Mouse (Mus musculus): ENCODE data around the gene Tead4. TPM values are rescaled to one million over a fixed set of nuclear protein-coding genes. Genes with fewer than 3 reads are reported as not detected.

Tead4 gene
- total and polyA plus RNA-seq, 3 experiments: not detected

DNA sequence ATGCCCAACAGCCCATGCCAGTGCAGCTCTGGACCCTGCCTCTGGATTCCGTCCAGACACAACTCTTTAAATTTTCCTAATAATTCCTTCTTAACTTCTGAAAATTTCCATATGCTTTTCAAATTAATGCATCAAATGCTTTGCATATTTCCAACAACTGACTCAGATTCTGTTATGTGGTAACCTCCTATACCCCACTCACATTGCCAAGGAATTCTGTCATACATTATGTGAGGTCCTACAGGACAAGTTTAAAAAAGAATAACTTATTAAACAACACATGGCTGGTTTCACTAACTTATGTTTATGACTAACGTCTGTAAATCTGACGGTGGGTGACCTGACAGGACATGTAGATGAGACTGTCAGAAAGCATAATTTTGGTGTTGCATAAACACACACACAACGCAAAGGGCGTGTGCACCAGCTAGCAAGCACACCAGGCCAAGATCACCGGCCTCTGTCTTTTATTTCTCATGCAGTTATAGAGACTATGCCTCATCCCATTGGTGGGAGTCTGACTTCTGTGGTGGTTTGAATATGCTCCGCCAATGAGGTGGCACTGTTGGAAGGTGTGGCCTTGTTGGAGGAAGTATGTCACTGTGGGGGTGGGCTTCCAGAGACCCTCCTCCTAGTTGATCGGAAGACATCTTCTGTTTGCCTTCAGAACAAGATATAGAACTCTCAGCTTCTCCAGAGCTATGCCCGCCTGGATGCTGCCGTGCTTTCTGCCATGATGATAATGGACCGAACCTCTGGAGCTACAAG, 41.5 kb upstream of the Tead4 start:
- peaks cover 0 to 22% of the 10 kb centered on the region in 2 experiments for H3K36me3 ChIP-seq (replicated peaks in 1 of 2; ENCODE audit: control insufficient read depth in 1 of 2, insufficient read depth in 1 of 2, low read length in 1 of 2)
- no peak overlapping the region for H3K4me2 ChIP-seq (ENCODE audit: insufficient read depth, low read depth, poor library complexity, severe bottlenecking)
- H3K27ac ChIP-seq (ENCODE audit: insufficient read depth, low read depth): no peak overlapping the region
- dilution Hi-C loops (cut with MboI; ENCODE audit: extremely low pct_ligation_motif_present, extremely low pct_unique_long_range_greater_than_20kb, low sequenced_read_pairs) (no loop called here), in situ Hi-C loops (cut with MboI; ENCODE audit: low pct_ligation_motif_present, low pct_unique_long_range_greater_than_20kb, low sequenced_read_pairs) (no loop called here)
- no peak for DNase-seq (ENCODE audit: extremely low read depth)
- no peak for TF ChIP-seq MEF2A (IDR thresholded peaks at IDR 0.05; ENCODE audit: borderline replicate concordance, low read depth, low read length)
- no peak for TF ChIP-seq KAT2A (IDR thresholded peaks at IDR 0.05; ENCODE audit: insufficient replicate concordance, low read length)
- no peak for TF ChIP-seq RCOR1 (conservative IDR thresholded peaks at IDR 0.05; ENCODE audit: low read depth, low read length)
- TF ChIP-seq SIN3A (IDR thresholded peaks at IDR 0.05; ENCODE audit: low read length): no peak
- no peak for TF ChIP-seq TBP (conservative IDR thresholded peaks at IDR 0.05; ENCODE audit: low read depth, low read length)
- no peak for TF ChIP-seq ZMIZ1 (IDR thresholded peaks at IDR 0.05; ENCODE audit: low read depth, low read length)
- TF ChIP-seq ETS1 (conservative IDR thresholded peaks at IDR 0.05; ENCODE audit: low read depth, low read length): no peak
- no peak for TF ChIP-seq USF1 (IDR thresholded peaks at IDR 0.05; ENCODE audit: low read depth, low read length)
- TF ChIP-seq BHLHE40 (IDR thresholded peaks at IDR 0.05; ENCODE audit: low read depth, low read length): no peak
- TF ChIP-seq POLR2A (IDR thresholded peaks at IDR 0.05; ENCODE audit: low read depth, low read length): no peak
- no peak for TF ChIP-seq NRF1 (IDR thresholded peaks at IDR 0.05; ENCODE audit: low read depth, low read length)
- no peak for TF ChIP-seq MYC (IDR thresholded peaks at IDR 0.05; ENCODE audit: low read depth, low read length)
- TF ChIP-seq CHD2 (IDR thresholded peaks at IDR 0.05; ENCODE audit: low read length): no peak
- TF ChIP-seq UBTF (IDR thresholded peaks at IDR 0.05; ENCODE audit: low read depth, low read length): no peak
- TF ChIP-seq MAZ (IDR thresholded peaks at IDR 0.05; ENCODE audit: low read depth, low read length): no peak
- no peak for TF ChIP-seq PAX5 (IDR thresholded peaks at IDR 0.05; ENCODE audit: low read length)
- H3K9me3 ChIP-seq (replicated peaks; ENCODE audit: low read length): no peaks in the 10 kb centered on the region
- peaks cover 0 to 7% of the 10 kb centered on the region in 2 experiments; a peak in 2 of 4 replicates for H3K4me1 ChIP-seq (ENCODE audit: control insufficient read depth in 1 of 2, insufficient read depth in 2 of 2)
- H3K27me3 ChIP-seq (replicated peaks): no peaks in the 10 kb centered on the region
- no peak overlapping the region for H3K9ac ChIP-seq (ENCODE audit: insufficient read depth, low read depth)
- no peaks in the 10 kb centered on the region for H3K79me2 ChIP-seq (replicated peaks; ENCODE audit: control insufficient read depth, extremely low read depth, insufficient read depth, poor library complexity, severe bottlenecking)
- no peak overlapping the region for H3K4me3 ChIP-seq (replicated peaks in 1 of 3; ENCODE audit: low read depth in 2 of 3, low read length in 2 of 3, poor library complexity in 1 of 3)

GRCm38 (mm10) chr6:128338876-128339275, 38.3 kb upstream of the Tead4 start:
- peaks cover 0 to 45% of the 10 kb centered on the region in 2 experiments for H3K36me3 ChIP-seq (replicated peaks in 1 of 2; ENCODE audit: control insufficient read depth in 1 of 2, insufficient read depth in 1 of 2, low read length in 1 of 2)
- no peaks in the 10 kb centered on the region for H3K27me3 ChIP-seq (replicated peaks)
- H3K27ac ChIP-seq (ENCODE audit: insufficient read depth, low read depth): no peak overlapping the region
- no peaks in the 10 kb centered on the region for H3K9me3 ChIP-seq (replicated peaks; ENCODE audit: low read length)
- H3K79me2 ChIP-seq (replicated peaks; ENCODE audit: control insufficient read depth, extremely low read depth, insufficient read depth, poor library complexity, severe bottlenecking): no peaks in the 10 kb centered on the region
- dilution Hi-C loops (cut with MboI; ENCODE audit: extremely low pct_ligation_motif_present, extremely low pct_unique_long_range_greater_than_20kb, low sequenced_read_pairs) (no loop called here), in situ Hi-C loops (cut with MboI; ENCODE audit: low pct_ligation_motif_present, low pct_unique_long_range_greater_than_20kb, low sequenced_read_pairs) (no loop called here)
- H3K4me2 ChIP-seq (ENCODE audit: insufficient read depth, low read depth, poor library complexity, severe bottlenecking): no peak overlapping the region
- no peak overlapping the region for H3K9ac ChIP-seq (ENCODE audit: insufficient read depth, low read depth)
- H3K4me1 ChIP-seq (ENCODE audit: control insufficient read depth in 1 of 2, insufficient read depth in 2 of 2): peaks cover 0 to 12% of the 10 kb centered on the region in 2 experiments; a peak in 2 of 4 replicates
- TF ChIP-seq USF1 (IDR thresholded peaks at IDR 0.05; ENCODE audit: low read depth, low read length) (no peak), EP300 (IDR thresholded peaks at IDR 0.05; ENCODE audit: low read length) (no peak), NELFE (IDR thresholded peaks at IDR 0.05; ENCODE audit: low read depth, low read length) (no peak), ZNF384 (IDR thresholded peaks at IDR 0.05; ENCODE audit: low read depth, low read length) (no peak), GABPA (IDR thresholded peaks at IDR 0.05; ENCODE audit: insufficient replicate concordance, low read depth, low read length) (no peak), CHD2 (IDR thresholded peaks at IDR 0.05; ENCODE audit: low read length) (no peak), IRF4 (IDR thresholded peaks at IDR 0.05; ENCODE audit: low read depth, low read length) (no peak), MYC (IDR thresholded peaks at IDR 0.05; ENCODE audit: low read depth, low read length) (no peak), RCOR1 (conservative IDR thresholded peaks at IDR 0.05; ENCODE audit: low read depth, low read length) (no peak), BHLHE40 (IDR thresholded peaks at IDR 0.05; ENCODE audit: low read depth, low read length) (no peak)
- no peak for DNase-seq (ENCODE audit: extremely low read depth)
- no peak overlapping the region for H3K4me3 ChIP-seq (replicated peaks in 1 of 3; ENCODE audit: low read depth in 2 of 3, low read length in 2 of 3, poor library complexity in 1 of 3)

Data from CH12.LX (cell line).